Mouse (Mus musculus): Measurements from ENCODE around the gene Glb1. TPM values are rescaled to one million over a fixed set of nuclear protein-coding genes. Genes with fewer than 3 reads are reported as not detected.

Glb1 gene
- polyA plus RNA-seq, 1 experiment from 2014 or later, result 37.3 TPM

DNA sequence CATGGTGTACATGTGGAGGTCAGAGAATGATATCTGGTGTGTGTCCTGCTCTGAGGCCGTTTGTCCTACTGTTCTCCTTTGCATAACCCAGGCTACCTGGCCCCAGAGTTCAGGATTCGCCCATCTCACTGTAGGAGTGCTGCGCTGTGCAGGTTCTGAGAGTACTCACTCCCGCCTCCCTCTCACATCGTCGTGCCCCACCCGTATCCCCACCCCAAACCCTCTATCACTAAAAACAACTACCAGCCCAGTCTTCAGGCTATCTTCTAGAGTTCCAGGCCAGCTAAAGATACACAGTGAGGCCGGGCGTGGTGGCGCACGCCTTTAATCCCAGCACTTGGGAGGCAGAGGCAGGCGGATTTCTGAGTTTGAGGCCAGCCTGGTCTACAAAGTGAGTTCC lies 1.2 kb upstream of the Glb1 start:
- Histone ChIP-seq H3K9ac (no peak overlapping the region), H3K9me3 (replicated peaks) (no peaks in the 10 kb centered on the region), H3K36me3 (peaks cover 8% of the 10 kb centered on the region), H3K27ac (replicated peaks) (no peak overlapping the region), H3K27me3 (no peaks in the 10 kb centered on the region), H3K4me1 (peaks cover 12% of the 10 kb centered on the region), H3K4me3 (replicated peaks) (no peak overlapping the region), H3K4me2 (replicated peaks) (no peak overlapping the region)
- WGBS, result 89% methylated on average over 12 of the region's 12 CpGs
- ATAC-seq (ENCODE audit: insufficient number of reproducible peaks, low FRiP score, low TSS enrichment, low read depth), result no peak

DNA sequence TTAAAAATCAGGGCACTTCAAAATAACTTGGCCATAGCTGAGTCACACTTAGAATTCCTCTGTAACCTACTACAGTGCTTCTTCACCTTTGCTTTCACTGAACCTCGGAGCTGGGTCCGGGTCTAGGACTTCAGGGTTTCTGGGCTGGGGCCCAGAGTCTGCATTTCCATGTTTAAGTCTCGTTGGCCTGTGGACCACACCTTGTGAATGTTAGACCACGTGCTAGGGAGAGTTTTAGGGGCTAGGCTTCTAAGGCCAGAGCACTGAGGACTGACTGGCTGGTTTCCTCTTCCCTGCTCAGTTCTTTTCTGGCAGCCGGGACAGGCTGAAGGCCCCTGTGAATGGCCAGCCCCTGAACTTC lies 308 bp upstream of the Glb1 start:
- Histone ChIP-seq H3K27ac (replicated peaks) (peak overlapping the region; percentile 96), H3K36me3 (peaks cover 17% of the 10 kb centered on the region), H3K4me1 (peaks cover 12% of the 10 kb centered on the region), H3K27me3 (no peaks in the 10 kb centered on the region), H3K4me2 (replicated peaks) (peak overlapping the region; percentile 76), H3K9me3 (replicated peaks) (no peaks in the 10 kb centered on the region), H3K4me3 (replicated peaks) (peak overlapping the region; percentile 91), H3K9ac (0 out of 2 replicates have a peak overlapping the region, but pooled peaks have one; percentile 88)
- WGBS, result 20% methylated on average over 5 of the region's 5 CpGs
- ATAC-seq (ENCODE audit: insufficient number of reproducible peaks, low FRiP score, low TSS enrichment, low read depth), result peak; percentile 53

DNA sequence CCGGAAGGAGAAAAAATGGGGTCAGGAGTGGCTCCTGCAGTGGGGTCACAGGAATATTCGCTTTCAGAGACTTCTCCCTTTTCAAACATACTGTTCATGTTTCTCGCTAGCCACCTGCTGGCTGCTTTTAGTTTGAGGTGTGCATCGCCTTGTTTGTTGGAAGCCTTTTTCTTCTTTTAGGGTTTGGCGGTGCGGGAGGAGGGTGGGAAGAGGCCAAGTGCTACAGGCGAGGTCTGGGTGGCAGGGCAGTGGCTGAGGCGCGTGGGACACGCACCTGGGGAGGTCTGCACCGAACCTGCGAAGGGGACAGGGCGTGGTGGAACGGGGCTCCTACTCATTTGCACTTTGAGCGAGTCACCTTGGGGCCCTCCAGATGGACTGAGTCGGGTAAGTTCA lies 807 bp downstream of the Glb1 start:
- peak overlapping the region; percentile 88 for H3K9ac ChIP-seq
- 3% methylated on average over 16 of the region's 16 CpGs for WGBS
- ATAC-seq (ENCODE audit: insufficient number of reproducible peaks, low FRiP score, low TSS enrichment, low read depth), result no peak

DNA sequence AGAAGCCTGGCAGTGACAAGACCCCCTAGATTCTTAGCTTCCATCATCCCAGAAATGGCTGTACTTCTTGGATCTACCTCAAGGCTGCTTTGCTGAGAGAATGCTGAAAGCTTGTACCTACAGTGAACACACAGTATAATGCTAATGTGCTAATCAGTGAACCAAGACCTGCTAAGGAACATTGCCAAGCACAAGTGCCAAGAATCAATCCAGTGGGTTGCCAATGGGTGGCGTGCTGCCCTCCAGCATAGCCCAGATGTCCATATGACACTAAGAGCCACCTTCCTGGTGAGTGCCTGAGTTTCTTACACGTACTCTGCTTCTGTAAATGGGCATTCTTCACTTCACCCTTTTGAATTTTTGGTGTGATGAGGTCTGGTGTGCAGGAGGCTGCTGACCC lies 6.8 kb downstream of the Glb1 start:
- no peak for ATAC-seq (ENCODE audit: insufficient number of reproducible peaks, low FRiP score, low TSS enrichment, low read depth)
- Histone ChIP-seq H3K4me3 (replicated peaks) (no peak overlapping the region), H3K4me2 (replicated peaks) (no peak overlapping the region), H3K27ac (replicated peaks) (no peak overlapping the region), H3K27me3 (no peaks in the 10 kb centered on the region), H3K9me3 (replicated peaks) (no peaks in the 10 kb centered on the region), H3K36me3 (peaks cover 71% of the 10 kb centered on the region), H3K4me1 (no peaks in the 10 kb centered on the region), H3K9ac (no peak overlapping the region)
- WGBS, result 90% methylated on average over 2 of the region's 2 CpGs

More for the DNA sequence above, 807 bp downstream of the Glb1 start:
- H3K4me2 ChIP-seq (replicated peaks), result peak overlapping the region; percentile 76
- H3K27me3 ChIP-seq, result no peaks in the 10 kb centered on the region
- no peaks in the 10 kb centered on the region for H3K9me3 ChIP-seq (replicated peaks)
- H3K27ac ChIP-seq (replicated peaks), result peak overlapping the region; percentile 96
- peaks cover 12% of the 10 kb centered on the region for H3K4me1 ChIP-seq
- peak overlapping the region; percentile 91 for H3K4me3 ChIP-seq (replicated peaks)
- H3K36me3 ChIP-seq, result peaks cover 22% of the 10 kb centered on the region

DNA sequence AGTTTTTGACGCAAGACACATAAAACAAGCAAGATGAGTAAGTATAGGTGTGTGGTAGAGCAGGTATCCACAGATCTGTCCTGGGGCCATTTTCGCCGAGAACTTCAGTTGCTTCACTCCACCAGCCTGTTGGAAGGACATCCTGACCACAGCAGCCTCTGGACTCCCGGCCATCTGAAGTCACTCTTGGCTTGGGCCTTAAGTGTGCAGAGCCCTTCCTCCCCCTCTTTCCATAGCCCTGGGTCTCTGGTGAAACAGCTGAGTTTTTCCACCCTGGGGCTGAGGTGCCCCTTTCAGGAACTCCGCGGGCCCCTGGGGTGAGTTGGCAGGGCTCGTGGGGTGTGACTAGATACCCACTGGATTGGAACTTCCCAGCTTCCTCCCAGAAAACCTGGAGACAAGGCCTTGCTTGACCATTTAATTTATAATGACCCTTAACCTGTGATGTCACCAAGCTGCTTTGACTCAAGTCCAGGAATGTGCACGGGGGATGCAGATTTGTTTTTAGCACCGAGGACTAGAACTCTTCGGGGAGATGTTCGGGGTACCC lies 9.5 kb downstream of the Glb1 start:
- no peaks in the 10 kb centered on the region for H3K27me3 ChIP-seq
- no peak overlapping the region for H3K9ac ChIP-seq
- H3K9me3 ChIP-seq (replicated peaks), result no peaks in the 10 kb centered on the region
- no peak overlapping the region for H3K4me2 ChIP-seq (replicated peaks)
- no peak overlapping the region for H3K4me3 ChIP-seq (replicated peaks)
- H3K4me1 ChIP-seq, result no peaks in the 10 kb centered on the region
- H3K27ac ChIP-seq (replicated peaks), result no peak overlapping the region
- peaks cover 56% of the 10 kb centered on the region for H3K36me3 ChIP-seq
- ATAC-seq (ENCODE audit: insufficient number of reproducible peaks, low FRiP score, low TSS enrichment, low read depth), result no peak
- WGBS, result 94% methylated on average over 11 of the region's 11 CpGs

DNA sequence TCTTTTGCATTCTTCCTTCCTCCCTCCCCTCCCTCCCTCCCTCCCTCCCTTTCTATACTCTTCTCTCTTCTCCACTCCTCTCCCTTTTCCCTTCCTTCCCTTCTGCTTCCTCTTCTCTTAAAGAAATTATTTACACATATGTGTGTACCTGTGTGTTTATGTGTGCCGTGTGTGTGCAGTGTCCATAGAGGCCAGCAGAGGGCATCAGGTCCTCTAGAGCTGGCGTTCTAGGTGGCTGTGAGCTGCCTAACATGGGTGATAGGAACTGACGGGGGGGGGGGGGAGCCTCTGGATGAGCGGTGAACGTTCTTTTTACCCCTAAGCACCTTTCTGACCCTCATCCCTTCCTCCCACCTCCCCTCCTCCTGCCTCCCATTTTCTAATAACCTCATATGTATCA lies 10.4 kb downstream of the Glb1 start:
- Histone ChIP-seq H3K9ac (no peak overlapping the region), H3K36me3 (peaks cover 50% of the 10 kb centered on the region), H3K9me3 (replicated peaks) (no peaks in the 10 kb centered on the region), H3K4me3 (replicated peaks) (no peak overlapping the region), H3K27me3 (no peaks in the 10 kb centered on the region), H3K27ac (replicated peaks) (no peak overlapping the region), H3K4me2 (replicated peaks) (no peak overlapping the region), H3K4me1 (no peaks in the 10 kb centered on the region)
- WGBS, result 85% methylated on average over 5 of the region's 5 CpGs
- no peak for ATAC-seq (ENCODE audit: insufficient number of reproducible peaks, low FRiP score, low TSS enrichment, low read depth)

DNA sequence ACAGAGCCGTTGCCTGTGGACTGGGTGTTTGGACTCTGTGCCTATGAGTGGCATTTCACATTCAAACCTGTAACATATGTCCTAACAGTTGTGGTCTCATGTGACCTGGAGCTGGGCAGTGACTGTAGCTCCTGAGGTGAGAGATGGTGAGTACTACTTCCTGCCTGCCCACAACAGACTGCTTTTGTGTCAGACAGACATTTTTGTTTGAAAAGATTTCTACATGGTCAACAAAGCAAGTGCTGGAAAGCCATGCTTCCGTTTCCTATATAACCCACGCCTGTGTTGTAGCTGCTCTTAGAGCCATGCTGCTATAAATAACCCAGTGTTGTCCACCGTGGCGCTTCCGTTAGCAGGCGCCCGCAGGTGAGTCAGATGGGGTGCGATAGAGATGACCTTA lies 11.5 kb downstream of the Glb1 start:
- 92% methylated on average over 9 of the region's 9 CpGs for WGBS
- no peaks in the 10 kb centered on the region for H3K27me3 ChIP-seq
- no peak for ATAC-seq (ENCODE audit: insufficient number of reproducible peaks, low FRiP score, low TSS enrichment, low read depth)
- no peak overlapping the region for H3K4me2 ChIP-seq (replicated peaks)
- H3K9me3 ChIP-seq (replicated peaks), result no peaks in the 10 kb centered on the region
- H3K4me1 ChIP-seq, result no peaks in the 10 kb centered on the region
- H3K9ac ChIP-seq, result no peak overlapping the region
- no peak overlapping the region for H3K27ac ChIP-seq (replicated peaks)
- no peak overlapping the region for H3K4me3 ChIP-seq (replicated peaks)
- H3K36me3 ChIP-seq, result peaks cover 44% of the 10 kb centered on the region

DNA sequence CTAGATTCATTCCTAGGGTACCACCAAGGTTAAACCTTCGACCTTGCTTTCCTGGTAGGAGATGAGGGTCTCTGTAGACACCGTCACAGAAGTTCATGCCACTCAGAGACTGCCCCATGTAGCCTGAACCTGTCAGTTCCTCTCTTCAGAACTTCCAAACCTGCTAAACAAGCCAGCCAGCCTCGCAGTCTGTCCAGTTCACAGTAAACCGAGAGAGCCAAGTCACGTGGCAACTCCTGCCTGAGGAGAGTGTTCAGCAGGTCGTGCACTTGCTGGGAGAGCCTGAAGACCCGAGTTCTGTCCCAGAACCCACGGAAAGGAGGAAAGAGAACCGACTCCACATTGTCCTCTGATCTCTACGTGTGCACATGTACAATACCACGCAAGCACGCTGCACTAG lies 13.0 kb downstream of the Glb1 start:
- ATAC-seq (ENCODE audit: insufficient number of reproducible peaks, low FRiP score, low TSS enrichment, low read depth), result no peak

DNA sequence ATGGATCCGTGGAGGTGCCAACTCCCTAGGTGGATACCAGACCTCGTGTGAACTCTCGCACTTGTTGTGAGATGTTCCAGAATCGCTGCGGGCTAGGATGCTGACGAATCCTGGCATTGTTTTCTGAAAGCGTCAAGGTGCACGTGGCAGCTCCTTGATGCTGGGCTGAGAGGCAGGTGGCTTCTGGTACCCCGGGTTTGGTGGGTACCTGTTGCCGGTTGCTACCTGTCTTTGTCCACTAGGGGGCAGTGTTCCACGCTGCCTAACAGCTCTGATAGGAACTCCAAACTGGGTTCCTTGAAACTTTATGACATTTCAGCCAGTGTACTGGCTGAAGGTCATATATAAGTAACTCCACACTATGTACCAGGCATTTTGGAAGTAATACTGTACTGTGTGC lies 14.8 kb downstream of the Glb1 start:
- H3K4me3 ChIP-seq (replicated peaks), result no peak overlapping the region
- no peaks in the 10 kb centered on the region for H3K27me3 ChIP-seq
- H3K9me3 ChIP-seq (replicated peaks), result no peaks in the 10 kb centered on the region
- H3K27ac ChIP-seq (replicated peaks), result no peak overlapping the region
- no peak overlapping the region for H3K4me2 ChIP-seq (replicated peaks)
- 24% methylated on average over 11 of the region's 11 CpGs for WGBS
- ATAC-seq (ENCODE audit: insufficient number of reproducible peaks, low FRiP score, low TSS enrichment, low read depth), result no peak
- H3K9ac ChIP-seq, result no peak overlapping the region
- H3K4me1 ChIP-seq, result no peaks in the 10 kb centered on the region
- H3K36me3 ChIP-seq, result peaks cover 17% of the 10 kb centered on the region

More for the DNA sequence above, 13.0 kb downstream of the Glb1 start:
- no peak overlapping the region for H3K9ac ChIP-seq
- no peaks in the 10 kb centered on the region for H3K4me1 ChIP-seq
- H3K27me3 ChIP-seq, result no peaks in the 10 kb centered on the region
- peaks cover 31% of the 10 kb centered on the region for H3K36me3 ChIP-seq
- H3K9me3 ChIP-seq (replicated peaks), result no peaks in the 10 kb centered on the region
- H3K4me3 ChIP-seq (replicated peaks), result no peak overlapping the region
- H3K27ac ChIP-seq (replicated peaks), result no peak overlapping the region
- H3K4me2 ChIP-seq (replicated peaks), result no peak overlapping the region
- 79% methylated on average over 12 of the region's 12 CpGs for WGBS

DNA sequence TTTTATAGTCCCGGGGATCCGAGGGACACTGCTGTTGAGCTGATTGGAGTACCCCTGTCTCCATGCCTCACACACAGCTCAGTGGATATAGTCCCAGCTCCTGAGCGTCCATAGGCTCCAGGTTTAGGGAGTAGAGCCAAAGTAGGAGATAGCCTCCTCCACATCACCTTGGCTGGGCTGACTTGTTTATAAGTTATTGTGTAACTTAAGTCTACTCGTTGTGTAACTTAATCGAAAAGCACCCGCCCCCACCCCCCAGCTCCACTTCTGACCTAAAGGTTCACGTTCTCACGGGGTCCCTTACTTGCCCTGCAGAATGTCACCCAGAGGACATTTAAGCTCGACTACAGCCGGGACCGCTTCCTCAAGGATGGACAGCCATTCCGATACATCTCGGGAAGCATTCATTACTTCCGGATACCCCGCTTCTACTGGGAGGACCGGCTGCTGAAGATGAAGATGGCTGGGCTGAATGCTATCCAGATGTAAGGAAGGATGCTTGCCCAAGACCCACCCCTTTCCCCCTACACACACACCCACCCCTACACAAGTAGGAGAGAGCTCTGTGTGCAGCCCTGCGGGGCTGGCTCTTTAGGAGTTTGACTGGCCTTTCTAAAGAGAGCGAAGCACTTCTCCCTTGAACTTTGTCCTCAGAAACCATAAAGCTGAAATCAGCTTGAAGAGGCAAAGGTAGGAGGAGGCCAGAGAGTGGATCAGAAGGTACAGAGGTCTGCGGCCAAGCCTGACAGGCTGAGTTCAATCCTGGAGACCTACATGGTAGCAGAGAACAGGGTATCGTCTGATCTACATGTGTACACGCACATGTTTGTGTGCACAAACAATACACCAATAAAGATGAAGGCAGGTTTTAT lies 16.0 kb downstream of the Glb1 start:
- H3K36me3 ChIP-seq, result peaks cover 7% of the 10 kb centered on the region
- no peaks in the 10 kb centered on the region for H3K9me3 ChIP-seq (replicated peaks)
- WGBS, result 87% methylated on average over 21 of the region's 21 CpGs
- no peaks in the 10 kb centered on the region for H3K27me3 ChIP-seq
- H3K9ac ChIP-seq, result no peak overlapping the region
- H3K4me3 ChIP-seq (replicated peaks), result no peak overlapping the region
- H3K4me1 ChIP-seq, result no peaks in the 10 kb centered on the region
- ATAC-seq (ENCODE audit: insufficient number of reproducible peaks, low FRiP score, low TSS enrichment, low read depth), result no peak
- no peak overlapping the region for H3K27ac ChIP-seq (replicated peaks)
- H3K4me2 ChIP-seq (replicated peaks), result no peak overlapping the region

DNA sequence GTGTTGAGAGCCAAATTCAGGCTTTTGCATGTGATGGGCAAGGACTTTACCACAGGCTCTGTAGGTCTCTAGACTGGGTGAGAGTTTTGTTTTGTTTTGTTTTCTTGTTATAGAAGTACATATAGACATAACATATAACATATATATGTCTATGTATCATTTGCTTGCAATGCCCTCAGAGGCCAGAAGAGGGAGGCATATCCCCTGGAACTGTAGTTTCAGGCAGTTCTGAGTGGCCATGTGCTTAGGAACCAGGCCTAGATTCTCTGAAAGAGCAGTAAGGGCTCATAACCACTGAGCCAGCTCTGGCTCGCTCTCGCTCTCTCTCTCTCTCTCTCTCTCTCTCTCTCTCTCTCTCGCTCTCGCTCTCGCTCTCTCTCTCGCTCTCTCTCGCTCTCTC lies 17.3 kb downstream of the Glb1 start:
- H3K4me3 ChIP-seq (replicated peaks), result no peak overlapping the region
- H3K9ac ChIP-seq, result no peak overlapping the region
- H3K4me1 ChIP-seq, result no peaks in the 10 kb centered on the region
- H3K4me2 ChIP-seq (replicated peaks), result no peak overlapping the region
- ATAC-seq (ENCODE audit: insufficient number of reproducible peaks, low FRiP score, low TSS enrichment, low read depth), result no peak
- H3K9me3 ChIP-seq (replicated peaks), result no peaks in the 10 kb centered on the region
- H3K27ac ChIP-seq (replicated peaks), result no peak overlapping the region
- no peaks in the 10 kb centered on the region for H3K27me3 ChIP-seq
- 65% methylated on average over 6 of the region's 7 CpGs for WGBS
- H3K36me3 ChIP-seq, result no peaks in the 10 kb centered on the region

DNA sequence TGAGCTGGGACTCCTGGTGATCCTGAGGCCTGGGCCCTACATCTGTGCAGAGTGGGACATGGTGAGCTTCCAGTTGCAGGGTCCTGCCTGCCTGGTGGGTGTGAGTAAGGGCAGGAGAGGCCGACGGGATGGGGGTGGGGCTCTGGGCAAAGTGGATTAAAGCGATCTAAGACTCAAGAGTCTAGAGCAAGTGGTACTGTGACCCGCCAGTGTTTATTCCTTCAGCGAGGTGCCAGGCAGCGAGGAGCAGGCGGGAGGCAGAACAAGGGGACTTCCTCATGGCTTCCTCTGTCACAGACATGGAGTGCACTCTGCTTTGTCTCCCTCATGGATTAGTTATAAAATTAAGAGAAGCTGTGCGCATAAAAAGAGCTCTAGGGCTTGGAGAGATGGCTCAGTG lies 19.6 kb downstream of the Glb1 start:
- Histone ChIP-seq H3K4me3 (replicated peaks) (no peak overlapping the region), H3K27me3 (no peaks in the 10 kb centered on the region), H3K9ac (no peak overlapping the region), H3K27ac (replicated peaks) (no peak overlapping the region), H3K4me1 (no peaks in the 10 kb centered on the region), H3K36me3 (peaks cover 9% of the 10 kb centered on the region), H3K4me2 (replicated peaks) (no peak overlapping the region), H3K9me3 (replicated peaks) (peaks cover 3% of the 10 kb centered on the region; the same call in 1 of the 2 replicates)
- no peak for ATAC-seq (ENCODE audit: insufficient number of reproducible peaks, low FRiP score, low TSS enrichment, low read depth)
- WGBS, result 85% methylated on average over 8 of the region's 8 CpGs
